Mouse (Mus musculus): ENCODE results near the gene Pecr. TPM values are rescaled to one million over a fixed set of nuclear protein-coding genes. Genes with fewer than 3 reads are reported as not detected.
A peak's percentile ranks its signal among the peaks of the same experiment; 100 is the strongest.

Gene Pecr
- total and polyA plus RNA-seq, 2 experiments, result 228 to 269 TPM

- H3K27me3 ChIP-seq (ENCODE audit: control insufficient read depth, insufficient read depth, low read length), result no peaks in the 10 kb centered on the region
- H3K36me3 ChIP-seq (ENCODE audit: control insufficient read depth, insufficient read depth, low read length), result peaks cover 27% of the 10 kb centered on the region
- no peak for DNase-seq (ENCODE audit: extremely low read depth, low read depth, low spot score)
- H3K9ac ChIP-seq (ENCODE audit: low read depth, low read length), result no peak overlapping the region
- no peaks in the 10 kb centered on the region for H3K4me1 ChIP-seq (ENCODE audit: control insufficient read depth, insufficient read depth, low read length)
- TF ChIP-seq CTCF (IDR thresholded peaks at IDR 0.05; ENCODE audit: low read depth, low read length) (no peak), POLR2A (IDR thresholded peaks at IDR 0.05; ENCODE audit: extremely low read depth, insufficient read depth, low read length) (no peak)
- 91% methylated on average over 4 of the region's 4 CpGs for WGBS
- no peak overlapping the region for H3K27ac ChIP-seq (replicated peaks; ENCODE audit: insufficient read depth, low read depth, low read length)
- H3K4me3 ChIP-seq (ENCODE audit: insufficient read depth, low read depth, low read length), result no peak overlapping the region
- no peaks in the 10 kb centered on the region for H3K79me2 ChIP-seq (ENCODE audit: control insufficient read depth, insufficient read depth, low read length)
Measured at GRCm38 (mm10) chr1:72315447-72315846, 31.3 kb upstream of the Pecr start.

DNA sequence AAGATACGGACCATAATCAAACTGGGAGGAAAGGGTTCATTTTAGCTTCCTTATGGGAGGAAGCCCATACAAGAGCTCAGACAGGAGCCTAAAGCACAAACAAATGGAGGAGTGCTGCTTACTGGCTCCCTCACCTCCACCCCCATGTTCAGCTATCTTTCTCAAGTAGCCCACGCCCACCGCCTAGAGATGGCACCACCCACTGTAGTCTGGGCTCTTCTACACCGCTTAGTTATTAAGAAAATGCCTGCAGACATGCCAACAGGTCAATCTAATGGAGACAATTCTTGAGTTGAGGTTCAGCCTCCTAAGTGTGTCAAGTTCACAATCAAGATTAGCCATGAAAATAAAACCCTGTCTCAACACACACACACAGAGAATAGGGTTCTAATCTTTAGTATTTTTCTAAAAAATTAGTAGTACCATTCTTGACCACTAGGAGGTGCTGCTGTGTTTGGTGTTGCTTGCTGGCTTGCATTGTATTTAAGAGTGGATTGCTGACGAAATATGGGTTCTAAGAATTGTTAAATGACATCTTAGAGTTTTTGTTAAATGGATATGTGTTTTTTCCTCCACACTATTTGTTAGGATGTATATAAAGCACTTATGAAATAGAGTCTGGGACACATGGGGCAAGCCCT, 29.4 kb upstream of the Pecr start:
- TF ChIP-seq CTCF (IDR thresholded peaks at IDR 0.05; ENCODE audit: low read depth, low read length), result peak; percentile 40
- TF ChIP-seq POLR2A (IDR thresholded peaks at IDR 0.05; ENCODE audit: extremely low read depth, insufficient read depth, low read length), result no peak
- WGBS, result 75% methylated on average over 5 of the region's 5 CpGs
- Histone ChIP-seq H3K27me3 (ENCODE audit: control insufficient read depth, insufficient read depth, low read length) (no peaks in the 10 kb centered on the region), H3K27ac (replicated peaks; ENCODE audit: insufficient read depth, low read depth, low read length) (no peak overlapping the region), H3K36me3 (ENCODE audit: control insufficient read depth, insufficient read depth, low read length) (peaks cover 14% of the 10 kb centered on the region; the same call in 1 of the 2 replicates), H3K9ac (ENCODE audit: low read depth, low read length) (no peak overlapping the region), H3K4me3 (ENCODE audit: insufficient read depth, low read depth, low read length) (no peak overlapping the region), H3K4me1 (ENCODE audit: control insufficient read depth, insufficient read depth, low read length) (no peaks in the 10 kb centered on the region), H3K79me2 (ENCODE audit: control insufficient read depth, insufficient read depth, low read length) (no peaks in the 10 kb centered on the region)
- DNase-seq (ENCODE audit: extremely low read depth, low read depth, low spot score), result no peak

DNA sequence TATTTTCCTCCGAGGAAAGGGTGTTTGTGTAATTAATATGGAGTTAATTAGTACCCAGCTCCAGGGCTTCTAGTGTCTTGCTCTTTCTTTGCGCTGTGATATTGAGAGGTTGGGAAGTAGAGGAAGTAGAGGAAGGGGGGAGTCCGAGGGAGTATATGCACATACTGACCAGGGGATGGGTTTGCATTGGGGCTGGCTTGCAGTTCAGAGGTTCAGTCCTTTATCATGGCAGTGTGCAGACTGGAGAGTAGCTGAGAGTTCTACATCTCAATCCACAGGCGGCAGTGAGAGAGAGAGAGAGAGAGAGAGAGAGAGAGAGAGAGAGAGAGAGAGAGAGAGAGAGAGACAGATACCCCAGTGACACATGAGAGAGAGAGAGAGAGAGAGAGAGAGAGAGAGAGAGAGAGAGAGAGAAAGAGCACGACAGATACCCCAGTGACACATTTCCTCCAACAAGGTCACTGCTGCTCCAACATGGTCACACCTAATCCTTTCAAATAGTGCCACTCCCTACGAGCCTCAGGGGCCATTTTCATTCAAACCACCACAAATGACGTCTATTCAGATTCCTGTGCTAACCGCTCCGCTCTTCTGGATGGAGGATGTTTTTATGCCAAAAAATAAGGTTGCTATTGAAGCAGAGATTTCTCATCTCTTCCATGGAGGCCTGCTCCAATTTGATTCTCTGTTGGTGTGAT, 28.7 kb upstream of the Pecr start:
- 89% methylated on average over 9 of the region's 9 CpGs for WGBS
- H3K4me3 ChIP-seq (ENCODE audit: insufficient read depth, low read depth, low read length), result no peak overlapping the region
- H3K27me3 ChIP-seq (ENCODE audit: control insufficient read depth, insufficient read depth, low read length), result no peaks in the 10 kb centered on the region
- H3K79me2 ChIP-seq (ENCODE audit: control insufficient read depth, insufficient read depth, low read length), result no peaks in the 10 kb centered on the region
- no peak for DNase-seq (ENCODE audit: extremely low read depth, low read depth, low spot score)
- no peak overlapping the region for H3K27ac ChIP-seq (replicated peaks; ENCODE audit: insufficient read depth, low read depth, low read length)
- peaks cover 14% of the 10 kb centered on the region; the same call in 1 of the 2 replicates for H3K36me3 ChIP-seq (ENCODE audit: control insufficient read depth, insufficient read depth, low read length)
- no peak overlapping the region for H3K9ac ChIP-seq (ENCODE audit: low read depth, low read length)
- TF ChIP-seq CTCF (IDR thresholded peaks at IDR 0.05; ENCODE audit: low read depth, low read length), result no peak
- TF ChIP-seq POLR2A (IDR thresholded peaks at IDR 0.05; ENCODE audit: extremely low read depth, insufficient read depth, low read length), result no peak
- no peaks in the 10 kb centered on the region for H3K4me1 ChIP-seq (ENCODE audit: control insufficient read depth, insufficient read depth, low read length)

DNA sequence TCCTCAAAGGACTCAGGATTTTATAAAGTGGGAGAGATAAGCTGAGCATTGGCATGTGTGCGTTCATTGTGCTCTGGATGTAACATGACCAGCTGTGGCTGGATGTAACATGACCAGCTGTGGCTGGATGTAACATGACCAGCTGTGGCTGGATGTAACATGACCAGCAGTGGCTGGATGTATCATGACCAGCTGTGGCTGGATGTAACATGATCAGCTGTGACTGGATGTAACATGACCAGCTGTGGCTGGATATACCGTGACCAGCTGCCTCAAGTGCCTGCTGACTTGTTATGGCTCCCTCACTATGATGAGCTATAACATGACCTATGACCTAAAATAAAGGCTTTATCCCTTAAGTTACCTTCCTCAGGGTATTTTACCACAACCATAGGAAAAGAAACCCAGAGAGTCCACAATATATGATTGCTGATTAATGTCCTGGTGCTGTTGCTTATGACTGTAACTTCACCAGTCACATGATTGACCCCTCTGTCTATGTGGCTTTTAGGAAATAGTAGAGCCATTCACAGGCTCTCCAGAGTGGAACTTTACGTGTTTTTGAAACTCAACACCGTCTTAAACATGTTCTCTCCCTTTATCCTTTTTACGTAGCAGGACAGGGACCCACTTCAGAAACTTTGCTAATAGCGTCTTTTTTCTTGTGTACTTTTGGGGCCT, 25.8 kb upstream of the Pecr start:
- DNase-seq (ENCODE audit: extremely low read depth, low read depth, low spot score), result no peak
- WGBS, result 93% methylated on average over 6 of the region's 6 CpGs
- H3K9ac ChIP-seq (ENCODE audit: low read depth, low read length), result no peak overlapping the region
- H3K79me2 ChIP-seq (ENCODE audit: control insufficient read depth, insufficient read depth, low read length), result no peaks in the 10 kb centered on the region
- H3K36me3 ChIP-seq (ENCODE audit: control insufficient read depth, insufficient read depth, low read length), result 0 out of 2 replicates have a peak, but pooled peaks cover 2% of the 10 kb centered on the region
- H3K4me3 ChIP-seq (ENCODE audit: insufficient read depth, low read depth, low read length), result no peak overlapping the region
- H3K4me1 ChIP-seq (ENCODE audit: control insufficient read depth, insufficient read depth, low read length), result no peaks in the 10 kb centered on the region
- no peak for TF ChIP-seq CTCF (IDR thresholded peaks at IDR 0.05; ENCODE audit: low read depth, low read length)
- no peak for TF ChIP-seq POLR2A (IDR thresholded peaks at IDR 0.05; ENCODE audit: extremely low read depth, insufficient read depth, low read length)
- H3K27me3 ChIP-seq (ENCODE audit: control insufficient read depth, insufficient read depth, low read length), result no peaks in the 10 kb centered on the region
- H3K27ac ChIP-seq (replicated peaks; ENCODE audit: insufficient read depth, low read depth, low read length), result no peak overlapping the region

DNA sequence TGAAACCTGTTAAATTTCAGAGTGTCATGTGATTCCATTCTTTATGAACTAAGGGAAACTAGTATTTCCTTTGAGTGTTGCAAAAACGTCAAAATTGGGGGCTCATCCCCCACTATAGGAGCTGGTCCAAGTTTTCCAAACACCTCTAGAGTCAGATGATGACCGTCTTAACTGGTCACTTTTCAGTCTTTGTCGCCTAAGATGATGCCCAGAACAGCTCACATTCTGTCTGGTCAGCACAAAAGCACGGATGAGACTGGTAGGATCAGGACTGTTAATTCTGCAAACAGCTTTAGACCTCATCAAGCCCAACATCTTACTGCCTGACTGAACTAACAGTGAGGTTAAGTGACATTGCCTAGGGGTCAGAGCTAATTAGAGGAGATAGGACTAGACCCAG, 24.8 kb upstream of the Pecr start:
- 0 out of 2 replicates have a peak, but pooled peaks cover 2% of the 10 kb centered on the region for H3K36me3 ChIP-seq (ENCODE audit: control insufficient read depth, insufficient read depth, low read length)
- WGBS, result 76% methylated on average over 4 of the region's 4 CpGs
- DNase-seq (ENCODE audit: extremely low read depth, low read depth, low spot score), result no peak
- no peaks in the 10 kb centered on the region for H3K4me1 ChIP-seq (ENCODE audit: control insufficient read depth, insufficient read depth, low read length)
- H3K27me3 ChIP-seq (ENCODE audit: control insufficient read depth, insufficient read depth, low read length), result no peaks in the 10 kb centered on the region
- no peak overlapping the region for H3K4me3 ChIP-seq (ENCODE audit: insufficient read depth, low read depth, low read length)
- TF ChIP-seq POLR2A (IDR thresholded peaks at IDR 0.05; ENCODE audit: extremely low read depth, insufficient read depth, low read length), result no peak
- TF ChIP-seq CTCF (IDR thresholded peaks at IDR 0.05; ENCODE audit: low read depth, low read length), result no peak
- H3K27ac ChIP-seq (replicated peaks; ENCODE audit: insufficient read depth, low read depth, low read length), result no peak overlapping the region
- no peaks in the 10 kb centered on the region for H3K79me2 ChIP-seq (ENCODE audit: control insufficient read depth, insufficient read depth, low read length)
- H3K9ac ChIP-seq (ENCODE audit: low read depth, low read length), result no peak overlapping the region
